26 mouse cellular contexts compared by ENCODE assay signal in genomic region chr19:32627631-32628030, GRCm38 (mm10). TPM values are rescaled to one million over a fixed set of nuclear protein-coding genes. Genes with fewer than 3 reads are reported as not detected.
A peak's percentile ranks its signal among the peaks of the same experiment; 100 is the strongest.
DNase-seq lines count a peak whose midpoint lies in the region; ATAC-seq and TF ChIP-seq lines count a peak whose summit lies in the region.
"Had no signal": no experiment of that assay in that cellular context is flagged by ENCODE, and none has a peak within 500 bp of the region (broad histone marks: within the 10 kb centered on the region; RNA-seq: fewer than 3 reads in every experiment).

No protein-coding gene starts in this region.

- H3K4me3 ChIP-seq in kidney, adult 2 months (ENCODE audit: insufficient read depth, low read depth, low read length): no peak overlapping the region
- no peak overlapping the region for H3K4me3 ChIP-seq in midbrain, embryonic 11.5 days (ENCODE audit: low read depth, low read length)
- no peak overlapping the region for H3K4me3 ChIP-seq in midbrain, embryonic 13.5 days (replicated peaks)
- H3K4me3 ChIP-seq in liver, postnatal 0 days (ENCODE audit: low read depth, low read length): no peak overlapping the region
- H3K4me3 ChIP-seq: erythroblast, embryonic 14.5 days; heart, embryonic 10.5 days; hindbrain, embryonic 12.5 days; limb, embryonic 13.5 days; myocyte; neural tube, embryonic 12.5 days had no signal

- no peak for TF ChIP-seq CTCF in kidney, adult 2 months (conservative IDR thresholded peaks at IDR 0.05; ENCODE audit: insufficient read depth, insufficient read length, low read depth, low read length)
- no peak for TF ChIP-seq CTCF in liver, postnatal 0 days (IDR thresholded peaks at IDR 0.05; ENCODE audit: low read depth)

- no peaks in the 10 kb centered on the region for H3K27me3 ChIP-seq in kidney, adult 2 months (replicated peaks; ENCODE audit: control insufficient read depth, insufficient read depth, low read length)
- H3K27me3 ChIP-seq in midbrain, embryonic 11.5 days (ENCODE audit: control insufficient read depth, insufficient read depth, low read length): no peaks in the 10 kb centered on the region
- H3K27me3 ChIP-seq in midbrain, embryonic 13.5 days: no peaks in the 10 kb centered on the region
- no peaks in the 10 kb centered on the region for H3K27me3 ChIP-seq in liver, postnatal 0 days (ENCODE audit: insufficient read depth, low read length)
- H3K27me3 ChIP-seq: hindbrain, embryonic 12.5 days; limb, embryonic 13.5 days; neural tube, embryonic 12.5 days had no signal

- no peaks in the 10 kb centered on the region for H3K9me3 ChIP-seq in midbrain, embryonic 11.5 days (ENCODE audit: control insufficient read depth, low read length)
- no peaks in the 10 kb centered on the region for H3K9me3 ChIP-seq in midbrain, embryonic 13.5 days
- no peaks in the 10 kb centered on the region for H3K9me3 ChIP-seq in liver, postnatal 0 days (ENCODE audit: low read length)
- H3K9me3 ChIP-seq: heart, embryonic 10.5 days; hindbrain, embryonic 12.5 days; limb, embryonic 13.5 days; neural tube, embryonic 12.5 days had no signal

- no peak for ATAC-seq in midbrain, embryonic 11.5 days (ENCODE audit: low FRiP score)
- ATAC-seq in midbrain, embryonic 13.5 days: no peak
- ATAC-seq in liver, postnatal 0 days: peak; percentile 0; the same call in 1 of the 2 replicates
- ATAC-seq: CD4-positive, CD25-positive, alpha-beta regulatory T cell, adult 4 months; forebrain, embryonic 16.5 days; intestine, embryonic 16.5 days; midbrain, embryonic 16.5 days had no signal

- H3K4me1 ChIP-seq in kidney, adult 2 months (ENCODE audit: control insufficient read depth, insufficient read depth, low read length): peaks cover 21% of the 10 kb centered on the region
- no peaks in the 10 kb centered on the region for H3K4me1 ChIP-seq in midbrain, embryonic 11.5 days (ENCODE audit: control insufficient read depth, insufficient read depth, low read length)
- no peaks in the 10 kb centered on the region for H3K4me1 ChIP-seq in midbrain, embryonic 13.5 days (replicated peaks)
- H3K4me1 ChIP-seq in liver, postnatal 0 days (ENCODE audit: insufficient read depth): peaks cover 5% of the 10 kb centered on the region; the same call in 1 of the 2 replicates
- H3K4me1 ChIP-seq: hindbrain, embryonic 12.5 days; neural tube, embryonic 12.5 days had no signal

- H3K4me2 ChIP-seq in midbrain, embryonic 11.5 days: no peak overlapping the region
- H3K4me2 ChIP-seq in midbrain, embryonic 13.5 days (replicated peaks): no peak overlapping the region
- H3K4me2 ChIP-seq in liver, postnatal 0 days (ENCODE audit: low read depth, low read length): peak overlapping the region; percentile 42
- H3K4me2 ChIP-seq: hindbrain, embryonic 12.5 days; limb, embryonic 13.5 days; lung, embryonic 14.5 days; neural tube, embryonic 12.5 days had no signal

- intact Hi-C loops in left cerebral cortex, postnatal 36 days (cut with DNase I): no loop called here

- H3K9ac ChIP-seq in midbrain, embryonic 11.5 days (ENCODE audit: low read length): no peak overlapping the region
- no peak overlapping the region for H3K9ac ChIP-seq in midbrain, embryonic 13.5 days (replicated peaks)
- H3K9ac ChIP-seq in liver, postnatal 0 days (replicated peaks): peak overlapping the region; percentile 50; the same call in 1 of the 2 replicates
- H3K9ac ChIP-seq: hindbrain, embryonic 12.5 days; limb, embryonic 13.5 days; lung, embryonic 14.5 days; neural tube, embryonic 12.5 days had no signal

- H3K27ac ChIP-seq in kidney, adult 2 months (ENCODE audit: insufficient read depth, low read depth, low read length): peak overlapping the region; percentile 96
- no peak overlapping the region for H3K27ac ChIP-seq in midbrain, embryonic 11.5 days (ENCODE audit: low read depth, low read length)
- no peak overlapping the region for H3K27ac ChIP-seq in midbrain, embryonic 13.5 days
- peak overlapping the region; percentile 94 for H3K27ac ChIP-seq in liver, postnatal 0 days (ENCODE audit: low read depth)
- H3K27ac ChIP-seq: heart, embryonic 10.5 days; hindbrain, embryonic 12.5 days; limb, embryonic 13.5 days; neural tube, embryonic 12.5 days had no signal

- TF ChIP-seq EP300 in liver, postnatal 0 days (IDR thresholded peaks at IDR 0.05; ENCODE audit: low read depth): no peak

- no peaks in the 10 kb centered on the region for H3K36me3 ChIP-seq in kidney, adult 2 months (ENCODE audit: control insufficient read depth, insufficient read depth, low read length)
- H3K36me3 ChIP-seq in midbrain, embryonic 11.5 days (ENCODE audit: control insufficient read depth, insufficient read depth, low read length): no peaks in the 10 kb centered on the region
- no peaks in the 10 kb centered on the region for H3K36me3 ChIP-seq in midbrain, embryonic 13.5 days
- no peaks in the 10 kb centered on the region for H3K36me3 ChIP-seq in liver, postnatal 0 days (replicated peaks; ENCODE audit: insufficient read depth, low read length)
- H3K36me3 ChIP-seq: heart, embryonic 10.5 days; hindbrain, embryonic 12.5 days; neural tube, embryonic 12.5 days had no signal

- WGBS in kidney, adult 2 months: 35% methylated on average over 4 of the region's 4 CpGs
- WGBS in midbrain, embryonic 11.5 days: 87% methylated on average over 4 of the region's 4 CpGs
- 83% methylated on average over 4 of the region's 4 CpGs for WGBS in midbrain, embryonic 13.5 days
- 67% methylated on average over 4 of the region's 4 CpGs for WGBS in liver, postnatal 0 days (ENCODE audit: insufficient replicate concordance)

- DNase-seq in kidney, adult 2 months: peak; percentile 85
- no peak for DNase-seq in kidney, adult 18-20 months
- DNase-seq in midbrain, embryonic 11.5 days (ENCODE audit: low spot score, missing footprints): peak; percentile 72
- DNase-seq in kidney, postnatal 10 days: peak; percentile 31
- DNase-seq in liver, postnatal 0 days: no peak
- DNase-seq in cerebellum, adult 9-11 months: no peak
- DNase-seq in left cerebral cortex, postnatal 36 days (ENCODE audit: low spot score in 2 of 2): no peak
- DNase-seq: cerebellum, adult 11-12 months; cerebellum, postnatal 14 days; gastrocnemius, postnatal 10 days; heart, postnatal 36 days; lung, embryonic 14.5 days; lung, postnatal 14 days; right cerebral cortex, adult 18-20 months; right cerebral cortex, postnatal 4 days had no signal

- TF ChIP-seq POLR2A in kidney, adult 2 months (IDR thresholded peaks at IDR 0.05; ENCODE audit: low read depth, low read length): no peak

RNA-seq across cellular contexts. Expression of gene Papss2, which starts 32.0 kb away (rescaled TPM):
- polyA plus RNA-seq in kidney, adult 2 months (2012; rRNA removed): 129 and 168 TPM in 2 replicates
- 1.7 and 2.1 TPM in 2 replicates for polyA plus RNA-seq in midbrain, embryonic 11.5 days (2014; fragmentation: Nextera tagmentation; extraction: Ambion mirVana)
- 0.39 and 0.41 TPM in 2 replicates for polyA plus RNA-seq in midbrain, embryonic 13.5 days (2015; fragmentation: Nextera tagmentation; extraction: Ambion mirVana)
- 29.6 and 35.5 TPM in 2 replicates for polyA plus RNA-seq in liver, postnatal 0 days (2015; fragmentation: Nextera tagmentation; extraction: Ambion mirVana)
- total RNA-seq in left cerebral cortex, postnatal 36 days (2021): 1 to 10 TPM; 7.7 to 8.0 TPM

Comparison
In these comparisons a context has a peak if more than half of its experiments do, and no peak if none do; other contexts are left out.
1. DNase-seq: peak in kidney, adult 2 months (single experiment), midbrain, embryonic 11.5 days (single experiment) and kidney, postnatal 10 days (single experiment); none in kidney, adult 18-20 months (single experiment), liver, postnatal 0 days (single experiment), cerebellum, adult 9-11 months (single experiment) and left cerebral cortex, postnatal 36 days (0 of 2).
2. H3K27ac ChIP-seq: peak in kidney, adult 2 months (single experiment) and liver, postnatal 0 days (single experiment); none in midbrain, embryonic 11.5 days (single experiment) and midbrain, embryonic 13.5 days (single experiment).